Mouse (Mus musculus) stomach, embryonic 15.5 days (tissue): ENCODE results near the gene Myt1. TPM values are rescaled to one million over a fixed set of nuclear protein-coding genes. Genes with fewer than 3 reads are reported as not detected.
"Not testable (repeated sequence)": the region's sequence is repeated elsewhere in the genome, so short reads cannot be mapped to it uniquely, and the experiment has no call there.

Source experiments
- ATAC-seq: fragments of 200-750 bp; cut with Nextera tagmentation; 2 replicates; pipeline ENCODE4 v1.8.0; 2017; ENCODE audit warnings: low read depth, moderate number of reproducible peaks, moderate TSS enrichment; ENCODE audit not compliant: insufficient read depth, low FRiP score
- H3K27ac ChIP-seq: fragments of 300-500 bp; sonication (generic); 2 replicates; pipeline ENCODE4 v1.5.1; 2015; ENCODE audit warnings: mild to moderate bottlenecking, inconsistent platforms
- H3K27me3 ChIP-seq: fragments of 300-500 bp; sonication (generic); replicated peaks from 2 replicates; pipeline ENCODE4 v1.6.1; 2015; ENCODE audit warnings: inconsistent platforms
- H3K36me3 ChIP-seq: fragments of 300-500 bp; sonication (generic); 2 replicates; pipeline ENCODE4 v1.6.1; 2015; ENCODE audit warnings: inconsistent platforms
- H3K4me1 ChIP-seq: fragments of 300-500 bp; sonication (generic); 2 replicates; pipeline ENCODE4 v1.6.1; 2015; ENCODE audit warnings: inconsistent platforms
- H3K4me2 ChIP-seq: fragments of 300-500 bp; sonication (generic); 2 replicates; pipeline ENCODE4 v1.6.1; 2015; ENCODE audit warnings: mild to moderate bottlenecking, inconsistent platforms
- H3K4me3 ChIP-seq: fragments of 300-500 bp; sonication (generic); replicated peaks from 2 replicates; pipeline ENCODE4 v1.5.1; 2015; ENCODE audit warnings: inconsistent platforms
- H3K9ac ChIP-seq: fragments of 300-500 bp; sonication (generic); 2 replicates; pipeline ENCODE4 v1.6.1; 2015; ENCODE audit warnings: inconsistent platforms
- H3K9me3 ChIP-seq: fragments of 300-500 bp; sonication (generic); 2 replicates; pipeline ENCODE4 v1.6.1; 2016; ENCODE audit warnings: inconsistent platforms
- WGBS: fragments of 180-500 bp; shearing (Covaris S2); methylation state at CpG from one replicate; pipeline ENCODE4 v1.1.7; 2015; 5-methylcytosine and 5-hydroxymethylcytosine counted together
- polyA plus RNA-seq: library from polyadenylated mRNA; unstranded; fragments of >200 nt; fragmentation: Nextera tagmentation; extraction: Ambion mirVana; gene quantifications from 2 replicates; pipeline ENCODE4 v1.2.1, GENCODE M21; 2015

Gene Myt1
- polyA plus RNA-seq, 1 experiment from 2014 or later, result 2.4 TPM

DNA sequence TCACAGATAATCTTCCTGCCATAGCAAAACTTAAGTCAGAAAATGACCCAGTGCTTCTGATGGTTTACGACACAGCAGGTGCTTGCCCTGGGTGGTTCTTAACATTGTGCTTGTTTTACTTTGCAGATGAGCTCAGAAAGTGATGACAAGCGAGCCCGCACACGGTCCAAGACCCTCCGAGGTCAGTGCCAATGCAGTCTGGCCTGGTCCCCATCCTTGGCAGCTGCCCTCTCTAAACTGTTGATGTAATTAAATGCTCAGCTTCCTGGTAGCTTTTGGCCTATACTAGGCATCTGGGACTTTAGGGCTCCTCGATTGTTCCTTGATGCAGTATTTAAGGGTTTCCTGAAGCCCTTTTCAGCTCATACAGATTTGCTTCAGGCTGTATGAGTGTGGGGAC lies 26.3 kb downstream of the Myt1 start:
- WGBS, result 79% methylated on average over 6 of the region's 6 CpGs
- H3K9ac ChIP-seq, result no peak overlapping the region
- ATAC-seq, result no peak
- no peak overlapping the region for H3K27ac ChIP-seq
- H3K4me3 ChIP-seq, result no peak overlapping the region
- H3K9me3 ChIP-seq, result no peaks in the 10 kb centered on the region
- no peak overlapping the region for H3K4me2 ChIP-seq
- no peaks in the 10 kb centered on the region for H3K27me3 ChIP-seq
- H3K36me3 ChIP-seq, result no peaks in the 10 kb centered on the region
- no peaks in the 10 kb centered on the region for H3K4me1 ChIP-seq

- WGBS, result 82% methylated on average over 8 of the region's 8 CpGs
- not testable (repeated sequence) for H3K9ac ChIP-seq, H3K36me3 ChIP-seq, H3K4me3 ChIP-seq, H3K4me1 ChIP-seq, H3K4me2 ChIP-seq, H3K27ac ChIP-seq, H3K9me3 ChIP-seq, ATAC-seq, H3K27me3 ChIP-seq
These were observed 30.1 kb downstream of the Myt1 start for GRCm38 (mm10) chr2:181793186-181793585.

DNA sequence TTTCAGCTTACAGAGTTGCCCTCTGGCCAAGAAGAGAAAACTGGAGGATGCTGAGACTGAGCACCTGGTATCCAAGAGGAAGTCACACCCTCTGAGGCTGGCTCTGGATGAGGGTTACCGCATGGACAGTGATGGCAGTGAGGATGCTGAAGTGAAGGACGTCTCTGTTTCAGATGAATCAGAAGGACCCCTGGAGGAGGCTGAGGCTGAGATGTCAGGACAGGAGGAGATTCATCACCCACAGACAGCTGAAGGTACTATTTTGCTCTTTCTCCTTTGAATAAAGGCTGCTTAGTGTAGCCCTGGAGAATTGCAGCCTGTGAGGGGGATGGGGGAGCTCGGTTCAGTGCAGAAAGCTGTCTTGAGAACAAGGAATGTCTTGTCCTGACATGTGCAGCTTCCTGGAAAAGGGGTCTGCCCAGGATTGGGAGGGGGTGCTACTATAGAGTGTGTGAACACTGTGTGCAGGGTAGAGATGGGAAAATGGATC lies 32.6 kb downstream of the Myt1 start:
- no peaks in the 10 kb centered on the region for H3K27me3 ChIP-seq
- 60% methylated on average over 3 of the region's 3 CpGs for WGBS

DNA sequence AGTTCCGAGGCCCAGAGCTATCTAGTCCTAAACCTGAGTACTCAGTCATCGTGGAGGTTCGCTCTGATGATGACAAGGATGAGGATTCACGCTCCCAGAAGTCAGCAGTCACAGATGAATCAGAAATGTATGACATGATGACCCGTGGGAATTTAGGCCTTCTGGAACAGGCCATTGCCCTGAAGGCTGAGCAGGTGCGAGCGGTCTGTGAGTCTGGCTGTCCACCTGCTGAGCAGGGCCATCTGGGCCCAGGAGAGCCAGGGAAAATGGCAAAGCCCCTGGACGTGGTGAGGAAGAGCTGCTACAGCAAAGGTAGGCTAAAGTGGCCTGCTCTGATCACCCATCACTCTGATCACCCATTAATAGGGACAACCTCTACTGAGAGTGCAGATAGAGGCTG lies 34.5 kb downstream of the Myt1 start:
- Histone ChIP-seq H3K9me3 (no peaks in the 10 kb centered on the region), H3K4me2 (no peak overlapping the region), H3K4me3 (no peak overlapping the region), H3K27me3 (no peaks in the 10 kb centered on the region), H3K36me3 (no peaks in the 10 kb centered on the region), H3K27ac (no peak overlapping the region), H3K9ac (no peak overlapping the region), H3K4me1 (no peaks in the 10 kb centered on the region)
- WGBS, result 75% methylated on average over 8 of the region's 8 CpGs
- no peak for ATAC-seq

More for the DNA sequence above, 32.6 kb downstream of the Myt1 start:
- no peaks in the 10 kb centered on the region for H3K36me3 ChIP-seq
- no peaks in the 10 kb centered on the region for H3K4me1 ChIP-seq
- H3K9ac ChIP-seq, result no peak overlapping the region
- no peak overlapping the region for H3K4me3 ChIP-seq
- no peak for ATAC-seq
- no peak overlapping the region for H3K4me2 ChIP-seq
- no peaks in the 10 kb centered on the region for H3K9me3 ChIP-seq
- H3K27ac ChIP-seq, result no peak overlapping the region

DNA sequence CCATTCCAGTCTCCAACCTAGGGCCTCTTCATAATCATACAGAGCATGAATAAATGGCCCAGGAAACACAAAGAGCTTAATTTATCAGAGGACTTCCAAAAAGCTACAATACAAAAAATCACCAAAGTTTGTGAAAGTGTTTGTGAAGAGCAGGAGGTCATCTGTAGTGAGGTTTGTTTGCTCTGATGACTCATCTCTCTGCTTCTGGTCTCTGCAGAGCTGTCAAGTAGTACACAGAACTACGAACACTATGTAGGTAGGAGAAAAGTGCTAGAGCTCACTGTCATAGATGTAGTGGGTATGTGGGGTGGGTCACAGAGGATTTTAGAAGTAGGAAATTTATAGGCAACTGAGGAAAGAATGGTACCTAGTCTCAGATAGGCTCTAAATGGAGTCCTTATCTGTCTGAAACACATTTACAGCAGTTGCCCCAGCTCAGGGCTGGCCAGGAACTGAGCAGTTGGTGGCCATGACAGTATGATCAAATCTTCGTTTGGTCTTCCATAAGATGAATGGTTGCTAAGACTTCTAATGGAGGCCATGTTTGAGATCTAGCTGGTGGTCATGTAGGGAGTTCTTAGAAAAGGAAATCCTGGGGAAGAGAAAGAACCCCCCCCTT lies 66.0 kb downstream of the Myt1 start:
- no peak overlapping the region for H3K4me3 ChIP-seq
- H3K9me3 ChIP-seq, result no peaks in the 10 kb centered on the region
- H3K27me3 ChIP-seq, result no peaks in the 10 kb centered on the region
- H3K4me2 ChIP-seq, result no peak overlapping the region
- H3K36me3 ChIP-seq, result no peaks in the 10 kb centered on the region
- no peaks in the 10 kb centered on the region for H3K4me1 ChIP-seq
- WGBS, result 70% methylated on average over 2 of the region's 2 CpGs
- no peak overlapping the region for H3K9ac ChIP-seq
- H3K27ac ChIP-seq, result no peak overlapping the region
- no peak for ATAC-seq

DNA sequence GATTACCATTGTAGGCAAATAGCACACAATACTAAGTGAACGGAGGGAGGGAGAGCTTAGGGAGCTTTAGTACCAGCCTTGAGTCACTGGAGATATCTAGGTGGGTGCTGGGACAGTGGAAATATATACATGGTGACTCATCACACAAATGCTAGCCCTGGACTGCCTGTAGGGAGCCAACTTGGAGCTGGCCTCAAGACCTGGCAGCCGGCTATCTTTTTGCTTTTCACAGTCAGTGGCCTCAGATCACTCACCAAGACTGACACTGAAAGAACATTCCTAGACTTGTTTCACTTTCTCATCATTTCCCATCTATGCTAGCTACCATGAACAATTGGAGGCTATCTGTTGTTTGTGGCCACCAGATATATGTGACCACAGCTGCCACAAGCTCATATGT lies 69.6 kb downstream of the Myt1 start:
- WGBS, result 74% methylated on average over 2 of the region's 2 CpGs
- H3K4me1 ChIP-seq, result peaks cover 3% of the 10 kb centered on the region; the same call in 1 of the 2 replicates
- no peak for ATAC-seq
- no peak overlapping the region for H3K4me3 ChIP-seq
- H3K27me3 ChIP-seq, result no peaks in the 10 kb centered on the region
- no peak overlapping the region for H3K4me2 ChIP-seq
- no peak overlapping the region for H3K27ac ChIP-seq
- no peaks in the 10 kb centered on the region for H3K36me3 ChIP-seq
- H3K9ac ChIP-seq, result no peak overlapping the region
- H3K9me3 ChIP-seq, result no peaks in the 10 kb centered on the region

- H3K27me3 ChIP-seq, result no peaks in the 10 kb centered on the region
- H3K4me1 ChIP-seq, result peaks cover 11% of the 10 kb centered on the region; the same call in 1 of the 2 replicates
- peak within 1 kb of the TSS; percentile 79 for H3K4me3 ChIP-seq
- peak within 1 kb of the TSS; percentile 83 for H3K4me2 ChIP-seq
- no peaks in the 10 kb centered on the region for H3K9me3 ChIP-seq
- no peaks in the 10 kb centered on the region for H3K36me3 ChIP-seq
- ATAC-seq, result peak; percentile 97
- peak within 1 kb of the TSS; percentile 86 for H3K27ac ChIP-seq
- peak within 1 kb of the TSS; percentile 62; the same call in 1 of the 2 replicates for H3K9ac ChIP-seq
- WGBS, result under 1% methylated on average over 35 of the region's 35 CpGs
These were observed 74.5 kb downstream of the Myt1 start, which contains the start of gene Pcmtd2 for GRCm38 (mm10) chr2:181837372-181838292. Gene Pcmtd2 (plus strand): TSS chr2:181837854.

DNA sequence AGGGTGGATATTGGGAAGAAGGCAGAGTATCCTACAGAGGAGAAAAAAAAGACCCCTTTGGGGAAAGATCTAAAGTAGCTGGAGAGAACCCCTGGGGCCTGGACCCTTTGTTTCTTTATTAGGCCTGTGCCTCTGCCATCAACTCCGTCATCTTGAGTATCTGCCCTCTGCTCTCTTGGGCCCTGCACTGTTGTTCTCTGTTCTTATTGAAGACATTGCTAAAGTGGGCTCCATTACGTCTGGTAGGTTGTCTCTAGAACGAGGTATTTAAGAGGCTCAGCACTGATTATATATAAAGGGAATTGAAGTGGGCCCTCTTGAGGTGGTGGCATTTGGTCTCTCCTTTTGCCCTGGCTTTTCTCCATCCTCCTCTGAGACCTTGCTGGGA lies 75.2 kb downstream of the Myt1 start:
- Histone ChIP-seq H3K36me3 (no peaks in the 10 kb centered on the region), H3K4me3 (peak overlapping the region; percentile 79), H3K4me1 (peaks cover 11% of the 10 kb centered on the region; the same call in 1 of the 2 replicates), H3K9me3 (no peaks in the 10 kb centered on the region), H3K27me3 (no peaks in the 10 kb centered on the region), H3K9ac (peak overlapping the region; percentile 62; the same call in 1 of the 2 replicates), H3K4me2 (peak overlapping the region; percentile 83), H3K27ac (no peak overlapping the region)
- 3% methylated on average over 3 of the region's 3 CpGs for WGBS
- ATAC-seq, result no peak

DNA sequence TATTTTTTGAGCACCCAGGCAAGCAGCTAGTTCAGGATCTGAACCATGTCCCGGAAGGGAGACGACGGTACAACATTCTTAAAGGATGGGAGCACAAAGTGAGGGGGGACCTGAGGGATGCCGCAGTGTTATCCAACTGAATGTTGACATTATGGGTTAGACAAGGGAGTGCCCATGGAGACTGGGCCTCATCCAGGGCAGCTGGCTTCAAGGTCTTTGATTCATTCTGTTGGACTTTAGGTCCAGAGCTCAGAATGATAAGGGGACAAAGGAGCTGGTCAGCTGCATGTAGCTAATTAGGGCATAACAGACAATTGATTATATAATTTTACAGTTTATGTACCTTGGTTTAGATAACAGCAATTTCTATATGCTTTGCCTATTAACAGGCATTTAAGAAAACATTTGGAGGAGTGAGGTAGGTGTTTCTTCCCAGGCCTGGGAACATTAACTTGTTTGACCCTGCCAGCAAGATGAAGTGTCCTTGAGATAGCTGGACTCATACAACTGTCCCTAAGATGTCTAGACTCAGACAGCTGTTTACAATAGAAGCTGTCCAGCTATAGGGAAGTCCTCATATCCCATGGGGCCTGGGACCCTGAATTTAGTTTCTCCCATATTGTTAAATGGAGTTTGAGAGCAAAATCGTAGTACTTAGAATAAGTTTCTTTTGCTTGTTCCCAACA lies 82.7 kb downstream of the Myt1 start:
- Histone ChIP-seq H3K4me3 (no peak overlapping the region), H3K9ac (no peak overlapping the region), H3K27ac (no peak overlapping the region), H3K4me1 (no peaks in the 10 kb centered on the region), H3K36me3 (peaks cover 4% of the 10 kb centered on the region; the same call in 1 of the 2 replicates), H3K27me3 (no peaks in the 10 kb centered on the region), H3K9me3 (no peaks in the 10 kb centered on the region), H3K4me2 (no peak overlapping the region)
- ATAC-seq, result no peak
- WGBS, result 66% methylated on average over 5 of the region's 5 CpGs

DNA sequence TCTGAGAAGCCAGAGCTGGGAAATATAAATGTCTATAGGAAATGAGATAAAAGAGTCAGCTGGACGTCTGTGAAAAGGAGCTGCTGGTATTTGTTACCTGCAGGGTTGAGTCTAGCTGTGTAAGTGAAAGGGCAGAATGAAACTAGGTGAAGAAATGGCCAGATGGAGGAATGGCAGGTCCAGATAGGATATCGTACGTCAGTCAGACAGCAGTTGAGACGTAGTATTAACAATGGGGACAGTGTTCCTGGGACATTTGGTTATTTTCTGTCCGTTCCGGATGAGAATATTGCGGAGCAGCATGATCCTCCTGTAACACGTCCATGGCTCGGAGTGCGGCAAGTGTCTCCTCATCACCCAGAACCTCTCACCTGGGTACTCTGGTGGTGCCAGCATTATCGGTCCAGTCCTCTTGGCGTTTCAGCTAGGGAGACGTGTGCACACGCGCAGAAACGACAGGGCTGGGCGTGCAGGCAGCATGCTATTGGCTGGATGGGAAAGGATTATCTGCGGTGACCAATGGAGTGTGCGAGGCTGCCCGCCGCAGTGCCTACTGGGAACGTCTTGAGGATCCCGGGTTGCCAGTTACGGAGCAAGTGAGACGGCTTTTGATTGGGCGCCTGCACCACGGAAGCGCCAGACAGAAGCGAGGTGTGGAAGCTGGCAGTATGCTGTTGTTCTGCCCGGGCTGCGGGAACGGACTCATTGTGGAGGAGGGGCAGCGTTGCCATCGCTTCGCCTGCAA lies 100.8 kb downstream of the Myt1 start, which contains the start of gene Polr3k:
TSS of gene Polr3k (plus strand) at position 547 of the 745 bp plus-strand sequence.
- WGBS, result under 1% methylated on average over 35 of the region's 35 CpGs
- Histone ChIP-seq H3K9me3 (no peaks in the 10 kb centered on the region), H3K36me3 (no peaks in the 10 kb centered on the region), H3K4me1 (no peaks in the 10 kb centered on the region), H3K4me3 (peak within 1 kb of the TSS; percentile 82), H3K4me2 (peak within 1 kb of the TSS; percentile 57), H3K27ac (peak within 1 kb of the TSS; percentile 77; the same call in 1 of the 2 replicates), H3K9ac (peak within 1 kb of the TSS; percentile 63), H3K27me3 (no peaks in the 10 kb centered on the region)
- ATAC-seq, result peak; percentile 100

GRCm38 (mm10) chr2:181864536-181864860 lies 101.4 kb downstream of the Myt1 start:
- no peaks in the 10 kb centered on the region for H3K9me3 ChIP-seq
- H3K9ac ChIP-seq, result peak overlapping the region; percentile 63
- 0 out of 2 replicates have a peak, but pooled peaks cover 2% of the 10 kb centered on the region for H3K36me3 ChIP-seq
- H3K4me1 ChIP-seq, result no peaks in the 10 kb centered on the region
- WGBS, result under 1% methylated on average over 22 of the region's 22 CpGs
- H3K4me2 ChIP-seq, result peak overlapping the region; percentile 57
- H3K4me3 ChIP-seq, result peak overlapping the region; percentile 82
- H3K27ac ChIP-seq, result peak overlapping the region; percentile 77; the same call in 1 of the 2 replicates
- H3K27me3 ChIP-seq, result no peaks in the 10 kb centered on the region
- ATAC-seq, result peak; percentile 9; the same call in 1 of the 2 replicates
